Mouse (Mus musculus) CD8-positive naive resting alpha-beta T cell, adult 2 months (primary cell): ENCODE data around the gene Sh3tc1.

Experiments used
- DNase-seq, 2 experiments: peaks; one replicate each; pipeline ENCODE4 v3.0.0; 2022; ENCODE audit warnings: low read depth in 2 of 2, low spot score in 2 of 2

The Sh3tc1 gene

GRCm38 (mm10) chr5:35687098-35687497, 52.7 kb downstream of the Sh3tc1 start:
- no peak for DNase-seq

- DNase-seq: no peak
Observed at GRCm38 (mm10) chr5:35686336-35686735, 53.5 kb downstream of the Sh3tc1 start.

DNA sequence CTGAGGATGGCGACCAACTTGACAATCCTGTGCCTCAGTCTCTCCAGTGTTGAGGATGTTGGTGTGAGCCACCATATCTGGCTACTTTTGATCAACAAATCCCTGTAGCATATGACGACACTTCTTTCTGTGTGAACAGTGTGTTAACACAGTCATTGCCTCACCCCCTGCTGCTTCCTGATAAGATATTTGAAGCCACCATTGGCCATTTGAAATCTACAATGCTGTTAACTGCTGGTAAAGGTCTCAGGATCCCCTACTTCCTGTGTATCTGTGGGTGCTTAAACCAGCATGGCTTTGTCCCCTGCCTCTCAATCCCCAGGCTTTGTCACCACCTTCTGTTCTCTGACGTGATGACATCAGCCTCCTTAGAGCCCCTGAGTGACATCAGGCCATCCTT, 54.7 kb downstream of the Sh3tc1 start:
- DNase-seq: no peak

DNA sequence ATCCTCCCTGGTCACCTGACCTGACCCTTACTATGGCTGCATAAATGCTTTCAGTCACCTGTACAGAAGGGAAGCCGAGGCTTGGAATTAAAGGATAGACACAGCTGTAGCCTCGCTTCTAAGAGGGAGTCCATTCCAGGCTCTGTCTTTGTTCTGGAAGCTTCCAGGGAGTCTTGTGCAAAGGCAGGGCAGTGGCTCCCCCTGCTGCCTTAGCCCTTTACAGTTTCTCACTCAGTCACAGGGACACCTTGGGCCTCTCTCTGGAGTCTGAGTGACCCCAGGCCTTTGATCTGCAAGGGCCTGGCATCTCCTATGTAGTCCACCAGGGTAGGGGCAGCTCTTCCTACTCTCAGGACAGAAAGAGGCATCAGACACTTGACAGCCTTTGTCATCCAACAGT, 58.8 kb downstream of the Sh3tc1 start:
- no peak for DNase-seq

DNA sequence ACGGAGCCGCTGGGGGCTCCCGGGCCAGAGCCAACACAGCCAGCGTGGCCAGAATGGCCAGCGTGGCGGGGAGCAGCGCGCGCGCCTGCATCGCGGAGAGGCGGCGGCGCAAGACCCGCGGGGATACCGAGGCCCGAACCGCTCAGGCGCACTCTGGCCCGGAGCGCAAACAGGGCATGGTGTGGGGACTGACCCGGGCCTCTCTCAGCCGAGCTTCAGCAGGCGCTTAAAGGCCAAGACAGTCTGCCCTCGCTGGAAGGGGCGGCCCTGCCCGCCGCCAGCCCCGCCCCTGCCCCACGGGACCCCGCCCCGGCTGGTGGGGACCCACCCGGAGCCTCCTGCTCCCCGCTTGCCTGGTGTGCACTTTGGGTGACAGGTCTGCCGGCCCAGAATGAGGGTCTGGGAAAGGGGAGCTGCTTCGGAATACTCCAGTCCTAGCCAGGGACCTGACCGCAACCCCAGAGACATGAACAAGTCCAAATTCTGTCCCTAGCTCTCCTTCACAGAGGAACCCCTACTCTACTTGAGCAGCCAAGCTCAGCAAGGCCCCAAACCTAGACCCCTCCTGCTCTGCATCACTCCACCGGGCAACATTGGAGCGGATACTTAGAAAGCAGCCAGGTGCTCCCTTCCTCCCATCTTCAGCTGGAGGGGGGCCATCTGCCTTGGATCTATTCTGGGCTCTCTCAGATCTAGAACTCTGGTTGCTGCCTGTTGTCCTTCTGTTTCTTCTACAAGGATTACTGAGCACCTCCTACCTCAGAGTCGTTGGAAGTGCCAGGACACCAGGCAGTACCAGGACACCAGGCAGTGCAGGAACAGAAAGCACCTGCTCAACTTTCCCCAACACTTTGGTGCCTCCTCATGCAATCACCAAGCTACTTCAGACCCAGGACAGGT, 60.3 kb downstream of the Sh3tc1 start, which contains the start of gene Htra3:
Gene Htra3, minus strand, starts transcription at position 527 of the 900 bp plus-strand sequence.
- DNase-seq: no peak

DNA sequence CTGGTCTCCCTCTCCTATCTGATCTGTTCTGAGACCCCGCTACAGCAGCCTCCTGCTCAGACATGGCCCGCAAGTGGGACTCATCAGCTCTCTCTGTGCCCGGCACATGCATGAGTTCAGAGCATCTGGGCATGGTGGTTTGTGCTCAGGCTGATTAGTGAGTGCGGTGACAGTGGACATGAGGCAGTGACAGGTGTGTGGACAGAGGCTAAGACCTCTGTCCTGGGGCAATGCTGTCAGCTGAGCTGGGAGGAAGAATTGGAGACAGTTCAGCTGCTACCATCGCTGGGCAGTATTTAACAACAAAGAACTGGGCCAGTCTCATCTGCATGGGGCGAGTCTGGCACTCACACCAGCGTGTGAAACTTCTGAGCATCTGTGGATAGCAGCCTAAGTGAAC, 62.8 kb downstream of the Sh3tc1 start:
- no peak for DNase-seq

DNA sequence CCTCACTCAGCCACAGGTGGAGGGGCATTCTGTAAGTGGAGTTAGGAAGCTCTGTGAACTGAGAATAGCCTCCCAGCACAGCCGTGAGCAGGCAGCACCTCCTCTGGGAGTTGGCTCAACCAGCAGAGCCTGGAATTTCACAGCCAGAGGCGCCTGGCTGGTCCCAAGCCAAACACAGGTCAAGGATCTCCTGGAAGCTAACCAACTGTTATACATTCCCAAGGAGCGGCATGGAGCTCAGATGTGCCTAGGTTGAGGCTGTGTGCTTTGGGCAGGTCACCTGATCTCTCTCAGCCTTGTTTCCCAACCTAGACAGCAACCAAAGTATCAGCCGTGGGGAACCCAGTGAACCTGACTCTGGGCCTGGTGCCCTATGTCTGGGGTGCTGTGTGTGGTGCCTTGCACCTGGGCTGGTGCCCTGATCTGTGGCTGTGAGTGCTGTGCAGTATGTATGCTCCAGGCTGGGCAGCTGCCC, 65.7 kb downstream of the Sh3tc1 start:
- no peak for DNase-seq

- DNase-seq: no peak
Observed at GRCm38 (mm10) chr5:35673086-35673485, 66.7 kb downstream of the Sh3tc1 start.

DNA sequence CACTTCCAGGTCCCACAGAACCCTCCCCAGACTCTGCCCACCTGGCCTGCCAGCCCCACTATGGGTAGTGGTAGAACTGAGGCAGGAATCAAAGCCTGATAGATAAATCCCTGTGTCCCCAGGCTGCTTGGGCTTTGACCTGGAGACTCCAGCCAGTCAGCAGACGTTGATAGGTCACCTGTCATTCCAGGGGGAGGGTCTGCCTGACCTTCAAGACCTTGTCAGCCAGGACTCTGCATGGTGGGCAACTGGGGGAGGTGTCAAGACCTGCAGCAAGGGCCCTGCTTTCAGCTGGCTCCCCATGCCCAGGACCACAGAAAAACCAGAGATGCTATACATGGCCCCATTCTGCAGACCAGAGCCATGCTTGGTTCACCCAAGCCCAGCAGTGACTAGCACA, 67.2 kb downstream of the Sh3tc1 start:
- no peak for DNase-seq

DNA sequence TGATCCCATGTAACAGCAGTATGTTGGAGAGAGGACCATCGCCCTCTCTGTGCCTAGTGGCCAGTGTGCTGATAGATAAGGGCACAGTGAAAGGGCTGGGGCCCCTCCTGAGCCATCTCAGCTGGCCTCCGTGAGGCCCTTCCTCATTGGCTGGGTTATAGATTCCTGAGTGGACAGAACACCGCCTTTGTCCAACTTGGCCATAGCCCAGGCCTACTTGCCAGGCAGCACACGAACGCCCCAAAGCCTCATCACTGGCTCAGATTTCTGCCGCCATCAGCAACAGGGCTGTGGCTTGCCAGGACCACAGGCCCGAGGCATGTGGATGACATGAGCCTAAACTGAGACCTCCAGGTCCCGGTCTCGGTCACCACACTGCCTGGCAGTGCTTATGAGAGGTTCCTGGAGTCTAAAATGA, 68.3 kb downstream of the Sh3tc1 start:
- DNase-seq: no peak

DNA sequence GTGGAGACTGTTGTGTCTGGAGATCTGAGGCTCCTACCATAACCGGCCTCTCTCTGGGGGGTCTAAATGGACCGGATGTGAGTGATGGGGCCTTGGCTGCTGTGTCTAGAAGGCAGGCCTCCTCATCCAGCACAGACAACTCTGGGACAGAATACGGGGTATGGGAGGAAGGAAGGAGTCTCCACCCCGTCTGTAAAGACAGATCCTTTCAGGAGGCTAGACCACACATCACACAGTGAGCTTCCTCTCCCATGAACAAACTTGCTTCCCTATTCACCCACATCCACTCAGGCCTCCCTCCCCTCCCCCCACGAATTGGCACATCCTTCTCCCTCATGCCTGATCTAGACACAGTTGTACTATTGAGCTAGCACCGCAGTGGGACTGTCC, 69.4 kb downstream of the Sh3tc1 start:
- no peak for DNase-seq

DNA sequence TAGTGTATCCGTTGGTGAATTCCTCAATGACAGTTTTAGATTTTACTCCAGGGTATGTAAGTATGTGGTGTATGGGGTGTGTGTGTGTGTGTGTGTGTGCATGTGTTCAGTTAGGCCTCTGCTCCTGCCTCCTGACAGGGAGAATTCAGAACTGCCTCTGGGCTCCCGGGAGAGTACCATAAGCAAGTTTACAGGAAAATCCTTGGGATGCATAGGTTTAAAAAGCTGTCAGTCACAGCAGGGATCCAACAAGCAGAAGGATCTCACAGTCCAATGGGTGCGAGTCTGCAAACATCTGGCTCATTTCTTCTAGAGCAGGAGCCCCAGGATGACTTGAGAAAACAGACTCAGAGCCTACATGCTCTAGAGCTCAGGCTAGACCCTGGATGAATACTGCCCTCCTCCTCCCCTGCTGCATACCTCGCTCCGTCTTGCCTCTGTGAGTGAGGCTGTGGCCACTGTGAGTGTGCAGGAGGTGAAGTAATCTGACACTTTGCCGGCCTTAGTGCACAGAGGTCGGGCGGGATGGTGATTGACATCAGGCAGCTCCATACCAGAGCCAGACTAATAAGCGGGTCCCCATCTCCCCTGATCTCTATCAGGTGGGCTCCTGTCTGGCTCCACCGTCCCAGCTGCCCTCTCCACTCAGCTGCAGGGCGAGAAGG, 69.9 kb downstream of the Sh3tc1 start:
- no peak for DNase-seq

GRCm38 (mm10) chr5:35666152-35666551, 73.6 kb downstream of the Sh3tc1 start:
- no peak for DNase-seq

DNA sequence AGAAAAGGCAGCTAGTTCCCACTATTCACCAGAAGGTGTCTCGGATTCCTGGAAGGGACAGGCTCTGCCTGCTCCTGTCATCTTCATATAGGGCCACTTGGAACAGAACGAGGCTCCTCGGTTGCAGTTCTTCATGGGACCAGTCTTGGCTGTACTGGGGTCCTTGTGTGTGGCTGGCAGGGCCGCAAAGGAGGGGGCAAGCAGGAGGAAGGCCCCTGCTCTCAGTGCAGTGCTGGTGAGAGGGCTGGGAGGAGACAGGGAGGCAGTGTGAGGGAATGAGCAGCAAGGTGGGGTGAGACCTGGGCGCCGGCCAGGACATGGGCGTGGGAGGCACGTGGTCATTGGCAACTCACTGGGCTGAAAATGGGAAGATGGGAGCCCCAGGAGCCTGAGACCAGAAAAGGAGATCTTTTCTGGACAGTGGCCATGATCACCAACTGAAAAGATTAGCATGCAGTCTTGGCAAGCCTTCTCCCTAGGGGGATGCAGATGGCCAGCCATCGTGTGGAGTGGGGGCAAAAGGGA, 77.7 kb downstream of the Sh3tc1 start:
- no peak for DNase-seq

DNA sequence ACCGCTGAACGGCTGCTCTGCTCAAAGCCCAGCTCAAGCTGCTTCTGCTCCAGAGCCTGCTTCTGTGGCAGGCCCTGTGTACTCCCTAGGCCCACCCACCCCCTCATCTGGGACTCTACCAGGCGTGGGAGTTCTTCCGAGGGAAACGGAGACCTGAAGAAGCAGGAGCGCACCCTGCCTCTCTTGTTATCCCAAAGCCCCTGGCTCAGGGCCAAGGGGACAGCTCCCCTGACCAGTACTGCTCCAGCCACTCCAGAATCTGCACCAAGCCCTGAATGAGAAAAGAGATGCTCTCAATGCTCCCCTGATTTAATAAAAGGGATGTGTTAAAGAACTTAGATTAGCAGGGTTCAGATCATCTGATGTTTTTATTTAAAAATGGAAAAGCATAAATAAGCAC, 78.6 kb downstream of the Sh3tc1 start:
- no peak for DNase-seq

GRCm38 (mm10) chr5:35659503-35659902, 80.3 kb downstream of the Sh3tc1 start:
- no peak for DNase-seq

DNA sequence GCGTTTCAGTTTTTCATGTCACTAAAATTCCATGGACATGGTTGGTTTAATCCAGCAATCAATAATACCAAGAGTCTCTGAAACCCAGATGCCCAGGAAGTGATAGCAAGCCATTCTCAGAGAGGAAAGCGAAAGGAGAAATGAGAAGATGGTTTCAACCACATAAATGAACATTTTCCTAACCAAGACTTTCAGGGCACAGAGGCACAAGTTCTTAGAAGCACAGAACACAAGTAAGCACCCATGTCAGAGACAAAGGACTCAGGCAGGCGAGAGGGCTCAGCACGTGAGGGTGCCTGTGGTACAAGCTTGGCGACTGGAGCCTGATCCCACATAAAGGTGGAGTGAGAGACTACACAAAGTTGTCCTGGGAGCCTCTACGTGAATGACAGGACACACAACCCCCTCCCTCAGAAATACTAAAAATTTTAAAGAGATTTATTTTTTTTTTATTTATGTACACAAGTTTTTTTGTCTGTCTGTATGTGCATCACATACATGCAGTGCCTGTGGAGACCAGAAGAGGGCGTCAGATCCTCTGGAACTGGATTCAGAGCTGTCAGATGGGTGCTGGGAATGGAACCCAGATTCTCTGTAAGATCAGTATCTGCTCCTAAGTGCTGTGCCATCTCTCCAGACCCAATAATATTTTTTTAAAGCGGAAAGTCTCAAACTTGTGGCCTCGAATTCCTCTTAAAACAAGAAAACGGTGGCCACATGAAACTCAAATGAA, 83.9 kb downstream of the Sh3tc1 start:
- no peak for DNase-seq

GRCm38 (mm10) chr5:35653743-35654395, 85.9 kb downstream of the Sh3tc1 start:
- DNase-seq: no peak

DNA sequence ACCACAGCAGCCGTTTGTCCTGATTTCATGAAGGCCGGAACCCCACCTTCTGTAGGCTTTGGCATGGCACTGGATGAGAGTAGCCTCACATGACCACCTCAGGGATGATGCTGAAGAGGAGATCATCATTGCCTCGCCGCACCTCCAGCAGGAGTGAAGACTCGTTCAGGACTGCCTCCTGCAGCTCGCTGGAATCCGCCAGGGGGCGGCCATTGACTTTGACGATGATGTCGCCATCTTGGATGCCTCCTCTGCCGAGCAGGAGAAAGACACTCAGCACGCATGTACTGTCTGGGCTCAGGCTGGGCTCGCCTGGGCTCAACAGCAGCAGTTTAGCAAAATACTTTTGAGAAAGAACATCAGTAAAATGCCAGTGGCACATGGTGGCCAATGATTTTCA, 86.9 kb downstream of the Sh3tc1 start:
- DNase-seq: no peak

- DNase-seq: no peak
Observed at GRCm38 (mm10) chr5:35652319-35652718, 87.5 kb downstream of the Sh3tc1 start.

GRCm38 (mm10) chr5:35648230-35648629, 91.6 kb downstream of the Sh3tc1 start:
- no peak for DNase-seq
